Mouse (Mus musculus) embryonic facial prominence, embryonic 13.5 days (tissue): Measurements from ENCODE around the gene Krt82. TPM values are rescaled to one million over a fixed set of nuclear protein-coding genes. Genes with fewer than 3 reads are reported as not detected.

Source experiments
- ATAC-seq: fragments of 200-750 bp; cut with Nextera tagmentation; 2 replicates; pipeline ENCODE4 v1.8.0; 2017; ENCODE audit warnings: low read depth; ENCODE audit not compliant: insufficient number of reproducible peaks, insufficient read depth, low FRiP score, low TSS enrichment
- H3K27ac ChIP-seq: fragments of 300-500 bp; sonication (generic); 2 replicates; pipeline ENCODE4 v1.5.1; 2015; ENCODE audit warnings: moderate library complexity, mild to moderate bottlenecking, inconsistent platforms
- H3K27me3 ChIP-seq: fragments of 300-500 bp; sonication (generic); 2 replicates; pipeline ENCODE4 v1.6.1; 2015; ENCODE audit warnings: mild to moderate bottlenecking, inconsistent platforms
- H3K36me3 ChIP-seq: fragments of 300-500 bp; sonication (generic); 2 replicates; pipeline ENCODE4 v1.6.1; 2015; ENCODE audit warnings: mild to moderate bottlenecking, inconsistent platforms
- H3K4me1 ChIP-seq: fragments of 300-500 bp; sonication (generic); 2 replicates; pipeline ENCODE4 v1.6.1; 2015; ENCODE audit warnings: inconsistent platforms
- H3K4me2 ChIP-seq: fragments of 300-500 bp; sonication (generic); 2 replicates; pipeline ENCODE4 v1.6.1; 2015; ENCODE audit warnings: moderate library complexity, mild to moderate bottlenecking, inconsistent platforms
- H3K4me3 ChIP-seq: fragments of 300-500 bp; sonication (generic); 2 replicates; pipeline ENCODE4 v1.5.1; 2015; ENCODE audit warnings: mild to moderate bottlenecking, inconsistent platforms
- H3K9ac ChIP-seq: fragments of 300-500 bp; sonication (generic); 2 replicates; pipeline ENCODE4 v1.6.1; 2015; ENCODE audit warnings: mild to moderate bottlenecking, inconsistent platforms
- H3K9me3 ChIP-seq: fragments of 300-500 bp; sonication (generic); 2 replicates; pipeline ENCODE4 v1.6.1; 2016; ENCODE audit warnings: inconsistent platforms
- WGBS: fragments of 180-500 bp; shearing (Covaris S2); methylation state at CpG from one replicate; pipeline ENCODE4 v1.1.7; 2015; ENCODE audit warnings: mixed read lengths; 5-methylcytosine and 5-hydroxymethylcytosine counted together
- polyA plus RNA-seq: library from polyadenylated mRNA; unstranded; fragments of >200 nt; fragmentation: Nextera tagmentation; extraction: Ambion mirVana; gene quantifications from 2 replicates; pipeline ENCODE4 v1.2.1, GENCODE M21; 2015

The Krt82 gene
- not detected in 2 replicates for polyA plus RNA-seq

- Histone ChIP-seq H3K4me3 (no peak within 1 kb of the TSS), H3K9me3 (no peaks in the 10 kb centered on the region), H3K4me1 (peaks cover 11% of the 10 kb centered on the region), H3K4me2 (no peak within 1 kb of the TSS), H3K9ac (no peak within 1 kb of the TSS), H3K36me3 (no peaks in the 10 kb centered on the region), H3K27ac (no peak within 1 kb of the TSS), H3K27me3 (peaks cover 24% of the 10 kb centered on the region)
- no peak for ATAC-seq
- 86% methylated on average over 7 of the region's 7 CpGs for WGBS
Measured at GRCm38 (mm10) chr15:101550567-101550966, at the start of gene Krt82. Gene Krt82 (minus strand): TSS chr15:101550667.

- WGBS: 65% methylated on average over 6 of the region's 6 CpGs
- no peaks in the 10 kb centered on the region for H3K36me3 ChIP-seq
- ATAC-seq: no peak
- no peaks in the 10 kb centered on the region for H3K27me3 ChIP-seq
- H3K9ac ChIP-seq: no peak overlapping the region
- no peak overlapping the region for H3K27ac ChIP-seq
- no peak overlapping the region for H3K4me3 ChIP-seq
- H3K4me1 ChIP-seq: no peaks in the 10 kb centered on the region
- no peaks in the 10 kb centered on the region for H3K9me3 ChIP-seq
- H3K4me2 ChIP-seq: no peak overlapping the region
Measured at GRCm38 (mm10) chr15:101599123-101599522, 48.7 kb upstream of the Krt82 start.

- Histone ChIP-seq H3K4me3 (no peak overlapping the region), H3K4me2 (no peak overlapping the region), H3K9ac (no peak overlapping the region), H3K4me1 (no peaks in the 10 kb centered on the region), H3K27me3 (no peaks in the 10 kb centered on the region), H3K36me3 (no peaks in the 10 kb centered on the region), H3K9me3 (no peaks in the 10 kb centered on the region), H3K27ac (no peak overlapping the region)
- WGBS: 82% methylated on average over 10 of the region's 10 CpGs
- ATAC-seq: no peak
Measured at GRCm38 (mm10) chr15:101588216-101588615, 37.7 kb upstream of the Krt82 start.

- Histone ChIP-seq H3K27ac (no peak overlapping the region), H3K4me3 (no peak overlapping the region), H3K4me1 (no peaks in the 10 kb centered on the region), H3K9ac (no peak overlapping the region), H3K27me3 (no peaks in the 10 kb centered on the region), H3K9me3 (no peaks in the 10 kb centered on the region), H3K4me2 (no peak overlapping the region), H3K36me3 (no peaks in the 10 kb centered on the region)
- no peak for ATAC-seq
- WGBS: 64% methylated on average over 2 of the region's 2 CpGs
Measured at GRCm38 (mm10) chr15:101584456-101584855, 34.0 kb upstream of the Krt82 start.

- H3K27me3 ChIP-seq: no peaks in the 10 kb centered on the region
- WGBS: 72% methylated on average over 8 of the region's 8 CpGs
- no peak for ATAC-seq
- no peaks in the 10 kb centered on the region for H3K36me3 ChIP-seq
- H3K27ac ChIP-seq: no peak overlapping the region
- no peak overlapping the region for H3K9ac ChIP-seq
- H3K4me1 ChIP-seq: no peaks in the 10 kb centered on the region
- no peak overlapping the region for H3K4me2 ChIP-seq
- H3K4me3 ChIP-seq: no peak overlapping the region
- H3K9me3 ChIP-seq: no peaks in the 10 kb centered on the region
Measured at GRCm38 (mm10) chr15:101583211-101583965, 32.9 kb upstream of the Krt82 start.

GRCm38 (mm10) chr15:101581701-101582100, 31.2 kb upstream of the Krt82 start:
- no peak overlapping the region for H3K27ac ChIP-seq
- H3K4me1 ChIP-seq: no peaks in the 10 kb centered on the region
- ATAC-seq: no peak
- no peak overlapping the region for H3K9ac ChIP-seq
- 81% methylated on average over 3 of the region's 3 CpGs for WGBS
- no peaks in the 10 kb centered on the region for H3K27me3 ChIP-seq
- no peak overlapping the region for H3K4me3 ChIP-seq
- H3K9me3 ChIP-seq: no peaks in the 10 kb centered on the region
- H3K36me3 ChIP-seq: no peaks in the 10 kb centered on the region
- no peak overlapping the region for H3K4me2 ChIP-seq

- ATAC-seq: no peak
- Histone ChIP-seq H3K27me3 (no peaks in the 10 kb centered on the region), H3K9me3 (no peaks in the 10 kb centered on the region), H3K36me3 (no peaks in the 10 kb centered on the region), H3K27ac (no peak overlapping the region), H3K4me2 (no peak overlapping the region), H3K4me3 (no peak overlapping the region), H3K4me1 (peaks cover 13% of the 10 kb centered on the region), H3K9ac (no peak overlapping the region)
- WGBS: 85% methylated on average over 5 of the region's 5 CpGs
Measured at GRCm38 (mm10) chr15:101575506-101575905, 25.0 kb upstream of the Krt82 start.

GRCm38 (mm10) chr15:101573796-101574345, 23.4 kb upstream of the Krt82 start, which contains the start of gene Krt75:
Gene Krt75 (minus strand): TSS chr15:101573904.
- H3K4me2 ChIP-seq: no peak within 1 kb of the TSS
- 46% methylated on average over 15 of the region's 15 CpGs for WGBS
- no peak for ATAC-seq

GRCm38 (mm10) chr15:101567780-101568179, 17.3 kb upstream of the Krt82 start:
- no peaks in the 10 kb centered on the region; the same call in 1 of the 2 replicates for H3K27me3 ChIP-seq
- H3K36me3 ChIP-seq: no peaks in the 10 kb centered on the region
- no peak for ATAC-seq
- H3K9me3 ChIP-seq: no peaks in the 10 kb centered on the region
- 45% methylated on average over 7 of the region's 7 CpGs for WGBS
- H3K4me2 ChIP-seq: no peak overlapping the region
- no peak overlapping the region for H3K4me3 ChIP-seq
- H3K9ac ChIP-seq: no peak overlapping the region
- H3K4me1 ChIP-seq: peaks cover 18% of the 10 kb centered on the region
- no peak overlapping the region for H3K27ac ChIP-seq

More at GRCm38 (mm10) chr15:101573796-101574345, 23.4 kb upstream of the Krt82 start, which contains the start of gene Krt75:
- no peaks in the 10 kb centered on the region for H3K9me3 ChIP-seq
- H3K4me3 ChIP-seq: no peak within 1 kb of the TSS
- peaks cover 13% of the 10 kb centered on the region for H3K4me1 ChIP-seq
- H3K27ac ChIP-seq: no peak within 1 kb of the TSS
- H3K9ac ChIP-seq: no peak within 1 kb of the TSS
- H3K27me3 ChIP-seq: no peaks in the 10 kb centered on the region
- H3K36me3 ChIP-seq: no peaks in the 10 kb centered on the region

- WGBS: 66% methylated on average over 5 of the region's 5 CpGs
- no peak within 1 kb of the TSS for H3K27ac ChIP-seq
- H3K4me2 ChIP-seq: no peak within 1 kb of the TSS
- no peaks in the 10 kb centered on the region for H3K9me3 ChIP-seq
- no peak within 1 kb of the TSS for H3K9ac ChIP-seq
- no peak within 1 kb of the TSS for H3K4me3 ChIP-seq
- H3K27me3 ChIP-seq: peaks cover 4% of the 10 kb centered on the region
- H3K36me3 ChIP-seq: no peaks in the 10 kb centered on the region
- peaks cover 24% of the 10 kb centered on the region for H3K4me1 ChIP-seq
- ATAC-seq: no peak
Measured at GRCm38 (mm10) chr15:101562850-101563249, 12.4 kb upstream of the Krt82 start, which contains the start of gene Krt90. Gene Krt90 (minus strand): TSS chr15:101562950.

GRCm38 (mm10) chr15:101558034-101558646, 7.7 kb upstream of the Krt82 start:
- 21% methylated on average over 7 of the region's 7 CpGs for WGBS
- Histone ChIP-seq H3K9ac (no peak overlapping the region), H3K9me3 (no peaks in the 10 kb centered on the region), H3K27ac (no peak overlapping the region), H3K4me1 (peaks cover 15% of the 10 kb centered on the region), H3K4me2 (no peak overlapping the region), H3K36me3 (no peaks in the 10 kb centered on the region), H3K27me3 (peaks cover 13% of the 10 kb centered on the region), H3K4me3 (no peak overlapping the region)
- ATAC-seq: no peak
